Mouse (Mus musculus): Measurements from ENCODE around the gene Shprh. TPM values are rescaled to one million over a fixed set of nuclear protein-coding genes. Genes with fewer than 3 reads are reported as not detected.

Shprh gene
- 26.7 and 29.8 TPM in 2 replicates for polyA plus RNA-seq (2014; fragmentation: Nextera tagmentation; extraction: Ambion mirVana)

GRCm38 (mm10) chr10:11148884-11149741 lies at the start of gene Shprh:
TSS of gene Shprh (plus strand) at chr10:11149427.
- Histone ChIP-seq H3K9ac (ENCODE audit: low read length) (peak within 1 kb of the TSS; percentile 86), H3K4me3 (ENCODE audit: low read depth, low read length) (peak within 1 kb of the TSS; percentile 58), H3K4me1 (ENCODE audit: control insufficient read depth, insufficient read depth, low read length) (peaks cover 11% of the 10 kb centered on the region), H3K27me3 (ENCODE audit: control insufficient read depth, insufficient read depth, low read length) (no peaks in the 10 kb centered on the region), H3K9me3 (ENCODE audit: control insufficient read depth, low read length) (no peaks in the 10 kb centered on the region), H3K4me2 (peak within 1 kb of the TSS; percentile 79), H3K36me3 (ENCODE audit: control insufficient read depth, insufficient read depth, low read length) (peaks cover 5% of the 10 kb centered on the region), H3K27ac (ENCODE audit: low read depth, low read length) (no peak within 1 kb of the TSS)
- WGBS: 2% methylated on average over 60 of the region's 60 CpGs
- peak; percentile 99 for DNase-seq (ENCODE audit: low spot score, missing footprints)
- ATAC-seq (ENCODE audit: low FRiP score): peak; percentile 99

- no peak overlapping the region for H3K4me2 ChIP-seq
- DNase-seq (ENCODE audit: low spot score, missing footprints): no peak
- H3K9ac ChIP-seq (ENCODE audit: low read length): no peak overlapping the region
- no peaks in the 10 kb centered on the region for H3K36me3 ChIP-seq (ENCODE audit: control insufficient read depth, insufficient read depth, low read length)
- no peaks in the 10 kb centered on the region for H3K4me1 ChIP-seq (ENCODE audit: control insufficient read depth, insufficient read depth, low read length)
- no peak for ATAC-seq (ENCODE audit: low FRiP score)
- WGBS: 94% methylated on average over 2 of the region's 2 CpGs
- H3K4me3 ChIP-seq (ENCODE audit: low read depth, low read length): no peak overlapping the region
- no peaks in the 10 kb centered on the region for H3K27me3 ChIP-seq (ENCODE audit: control insufficient read depth, insufficient read depth, low read length)
- H3K9me3 ChIP-seq (ENCODE audit: control insufficient read depth, low read length): no peaks in the 10 kb centered on the region
- H3K27ac ChIP-seq (ENCODE audit: low read depth, low read length): no peak overlapping the region
These were observed 27.4 kb upstream of the Shprh start for GRCm38 (mm10) chr10:11121781-11122180.

DNA sequence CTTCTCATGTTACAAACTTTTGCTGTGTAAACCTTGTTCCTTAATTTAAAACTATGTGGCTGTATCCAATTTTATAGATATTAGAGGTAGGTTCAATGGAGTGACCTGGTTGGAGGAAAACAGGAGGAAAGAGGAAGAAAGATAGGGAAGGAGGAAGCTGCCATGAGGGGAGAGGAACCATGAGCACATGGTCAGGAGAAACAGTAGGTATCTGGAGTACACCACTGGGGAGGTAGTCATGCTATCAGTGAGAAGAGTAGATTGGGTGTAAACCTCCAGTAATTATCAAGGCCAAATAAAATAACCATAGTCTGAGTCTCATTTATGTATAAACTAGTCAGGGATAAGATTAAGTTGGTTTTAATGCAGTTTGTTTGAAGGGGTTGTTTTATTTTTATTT lies 3.6 kb upstream of the Shprh start:
- Histone ChIP-seq H3K27me3 (ENCODE audit: control insufficient read depth, insufficient read depth, low read length) (no peaks in the 10 kb centered on the region), H3K9ac (ENCODE audit: low read length) (no peak overlapping the region), H3K27ac (ENCODE audit: low read depth, low read length) (no peak overlapping the region), H3K4me2 (no peak overlapping the region), H3K36me3 (ENCODE audit: control insufficient read depth, insufficient read depth, low read length) (no peaks in the 10 kb centered on the region), H3K4me3 (ENCODE audit: low read depth, low read length) (no peak overlapping the region), H3K4me1 (ENCODE audit: control insufficient read depth, insufficient read depth, low read length) (peaks cover 7% of the 10 kb centered on the region), H3K9me3 (ENCODE audit: control insufficient read depth, low read length) (no peaks in the 10 kb centered on the region)
- DNase-seq (ENCODE audit: low spot score, missing footprints) (no peak), ATAC-seq (ENCODE audit: low FRiP score) (no peak)

DNA sequence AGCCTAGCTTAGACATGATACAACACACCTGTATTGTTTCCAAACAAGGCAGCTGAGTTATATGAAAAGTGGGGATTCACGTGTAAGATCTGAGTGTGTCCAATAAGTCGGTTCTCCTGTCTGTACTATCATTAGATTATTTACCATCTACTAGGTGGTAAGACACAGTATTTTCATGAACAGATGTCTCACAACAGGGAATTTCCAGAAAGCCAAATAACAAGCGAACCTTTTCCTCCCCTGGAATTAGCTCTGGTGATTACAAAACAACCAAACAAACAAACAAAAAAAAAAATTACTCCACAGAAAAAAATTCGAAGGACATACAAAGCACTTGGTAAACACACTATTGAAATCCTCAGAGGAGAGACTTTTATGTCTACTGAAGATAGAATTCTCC lies 781 bp upstream of the Shprh start:
- Histone ChIP-seq H3K27me3 (ENCODE audit: control insufficient read depth, insufficient read depth, low read length) (no peaks in the 10 kb centered on the region), H3K9me3 (ENCODE audit: control insufficient read depth, low read length) (no peaks in the 10 kb centered on the region), H3K4me1 (ENCODE audit: control insufficient read depth, insufficient read depth, low read length) (peaks cover 11% of the 10 kb centered on the region), H3K27ac (ENCODE audit: low read depth, low read length) (no peak overlapping the region), H3K4me2 (no peak overlapping the region), H3K36me3 (ENCODE audit: control insufficient read depth, insufficient read depth, low read length) (peaks cover 5% of the 10 kb centered on the region), H3K4me3 (ENCODE audit: low read depth, low read length) (no peak overlapping the region), H3K9ac (ENCODE audit: low read length) (no peak overlapping the region)
- no peak for DNase-seq (ENCODE audit: low spot score, missing footprints)
- WGBS: 83% methylated on average over 4 of the region's 4 CpGs
- no peak for ATAC-seq (ENCODE audit: low FRiP score)

- no peak for ATAC-seq (ENCODE audit: low FRiP score)
- Histone ChIP-seq H3K9me3 (ENCODE audit: control insufficient read depth, low read length) (no peaks in the 10 kb centered on the region), H3K4me3 (ENCODE audit: low read depth, low read length) (peak overlapping the region; percentile 58), H3K4me1 (ENCODE audit: control insufficient read depth, insufficient read depth, low read length) (peaks cover 11% of the 10 kb centered on the region), H3K27me3 (ENCODE audit: control insufficient read depth, insufficient read depth, low read length) (no peaks in the 10 kb centered on the region), H3K9ac (ENCODE audit: low read length) (peak overlapping the region; percentile 86), H3K36me3 (ENCODE audit: control insufficient read depth, insufficient read depth, low read length) (peaks cover 5% of the 10 kb centered on the region), H3K4me2 (peak overlapping the region; percentile 79), H3K27ac (ENCODE audit: low read depth, low read length) (no peak overlapping the region)
- no peak for DNase-seq (ENCODE audit: low spot score, missing footprints)
- WGBS: under 1% methylated on average over 20 of the region's 20 CpGs
These were observed 507 bp downstream of the Shprh start for GRCm38 (mm10) chr10:11149742-11150125.

GRCm38 (mm10) chr10:11151644-11152043 lies 2.4 kb downstream of the Shprh start:
- Histone ChIP-seq H3K4me3 (ENCODE audit: low read depth, low read length) (no peak overlapping the region), H3K36me3 (ENCODE audit: control insufficient read depth, insufficient read depth, low read length) (peaks cover 5% of the 10 kb centered on the region), H3K9ac (ENCODE audit: low read length) (no peak overlapping the region), H3K9me3 (ENCODE audit: control insufficient read depth, low read length) (no peaks in the 10 kb centered on the region), H3K4me1 (ENCODE audit: control insufficient read depth, insufficient read depth, low read length) (peaks cover 11% of the 10 kb centered on the region), H3K4me2 (no peak overlapping the region), H3K27me3 (ENCODE audit: control insufficient read depth, insufficient read depth, low read length) (no peaks in the 10 kb centered on the region), H3K27ac (ENCODE audit: low read depth, low read length) (no peak overlapping the region)
- ATAC-seq (ENCODE audit: low FRiP score) (no peak), DNase-seq (ENCODE audit: low spot score, missing footprints) (no peak)
- WGBS: 93% methylated on average over 14 of the region's 14 CpGs

DNA sequence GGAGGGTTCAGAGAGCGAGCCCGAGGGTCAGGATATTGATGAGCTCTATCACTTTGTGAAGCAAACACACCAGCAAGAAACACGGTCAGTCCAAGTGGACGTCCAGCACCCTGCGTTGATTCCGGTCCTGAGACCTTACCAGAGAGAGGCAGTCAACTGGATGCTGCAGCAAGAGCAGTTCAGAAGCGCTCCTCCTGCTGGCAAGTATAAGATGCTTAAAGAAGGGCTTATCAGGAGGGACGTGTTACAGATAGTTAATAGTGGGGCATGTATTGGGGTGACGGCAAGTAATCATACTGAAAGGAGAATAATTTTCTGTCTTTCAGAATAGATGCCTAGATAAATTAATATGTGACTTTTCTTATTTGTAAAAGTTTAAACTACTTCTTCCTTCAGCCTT lies 7.8 kb downstream of the Shprh start:
- no peak overlapping the region for H3K4me3 ChIP-seq (ENCODE audit: low read depth, low read length)
- H3K4me1 ChIP-seq (ENCODE audit: control insufficient read depth, insufficient read depth, low read length): no peaks in the 10 kb centered on the region
- 86% methylated on average over 9 of the region's 9 CpGs for WGBS
- H3K9me3 ChIP-seq (ENCODE audit: control insufficient read depth, low read length): no peaks in the 10 kb centered on the region
- H3K4me2 ChIP-seq: no peak overlapping the region
- H3K27ac ChIP-seq (ENCODE audit: low read depth, low read length): no peak overlapping the region
- ATAC-seq (ENCODE audit: low FRiP score) (no peak), DNase-seq (ENCODE audit: low spot score, missing footprints) (no peak)
- H3K9ac ChIP-seq (ENCODE audit: low read length): no peak overlapping the region
- peaks cover 5% of the 10 kb centered on the region for H3K36me3 ChIP-seq (ENCODE audit: control insufficient read depth, insufficient read depth, low read length)
- no peaks in the 10 kb centered on the region for H3K27me3 ChIP-seq (ENCODE audit: control insufficient read depth, insufficient read depth, low read length)

GRCm38 (mm10) chr10:11164537-11164936 lies 15.3 kb downstream of the Shprh start:
- no peak overlapping the region for H3K4me3 ChIP-seq (ENCODE audit: low read depth, low read length)
- DNase-seq (ENCODE audit: low spot score, missing footprints): no peak
- 97% methylated on average over 5 of the region's 5 CpGs for WGBS
- peaks cover 19% of the 10 kb centered on the region for H3K36me3 ChIP-seq (ENCODE audit: control insufficient read depth, insufficient read depth, low read length)
- no peak for ATAC-seq (ENCODE audit: low FRiP score)
- H3K9ac ChIP-seq (ENCODE audit: low read length): no peak overlapping the region
- no peaks in the 10 kb centered on the region for H3K4me1 ChIP-seq (ENCODE audit: control insufficient read depth, insufficient read depth, low read length)
- no peaks in the 10 kb centered on the region for H3K9me3 ChIP-seq (ENCODE audit: control insufficient read depth, low read length)
- H3K4me2 ChIP-seq: no peak overlapping the region
- H3K27me3 ChIP-seq (ENCODE audit: control insufficient read depth, insufficient read depth, low read length): no peaks in the 10 kb centered on the region
- H3K27ac ChIP-seq (ENCODE audit: low read depth, low read length): no peak overlapping the region

DNA sequence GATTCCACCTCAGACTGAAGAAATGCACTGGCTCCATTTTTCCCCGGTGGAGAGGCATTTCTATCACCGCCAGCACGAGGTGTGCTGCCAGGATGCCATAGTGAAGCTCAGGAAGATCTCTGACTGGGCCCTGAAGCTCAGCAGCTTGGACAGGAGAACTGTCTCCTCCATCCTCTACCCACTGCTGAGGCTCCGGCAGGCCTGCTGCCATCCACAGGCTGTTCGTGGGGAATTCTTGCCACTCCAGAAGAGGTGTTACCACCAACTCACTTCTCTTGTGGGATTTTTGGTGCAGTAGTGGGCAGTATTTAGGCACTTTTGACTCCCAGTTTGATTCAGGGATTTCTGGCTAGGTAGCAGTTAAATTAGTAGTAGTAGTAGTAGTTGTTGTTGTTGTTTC lies 21.0 kb downstream of the Shprh start:
- ATAC-seq (ENCODE audit: low FRiP score) (no peak), DNase-seq (ENCODE audit: low spot score, missing footprints) (no peak)
- WGBS: 95% methylated on average over 5 of the region's 5 CpGs
- no peak overlapping the region for H3K27ac ChIP-seq (ENCODE audit: low read depth, low read length)
- H3K9ac ChIP-seq (ENCODE audit: low read length): no peak overlapping the region
- H3K4me3 ChIP-seq (ENCODE audit: low read depth, low read length): no peak overlapping the region
- H3K36me3 ChIP-seq (ENCODE audit: control insufficient read depth, insufficient read depth, low read length): peaks cover 23% of the 10 kb centered on the region
- no peaks in the 10 kb centered on the region for H3K4me1 ChIP-seq (ENCODE audit: control insufficient read depth, insufficient read depth, low read length)
- H3K4me2 ChIP-seq: no peak overlapping the region
- H3K9me3 ChIP-seq (ENCODE audit: control insufficient read depth, low read length): no peaks in the 10 kb centered on the region
- H3K27me3 ChIP-seq (ENCODE audit: control insufficient read depth, insufficient read depth, low read length): no peaks in the 10 kb centered on the region
